Mouse (Mus musculus) heart, embryonic 14.5 days (tissue): ENCODE data around the gene Gmpr. TPM values are rescaled to one million over a fixed set of nuclear protein-coding genes. Genes with fewer than 3 reads are reported as not detected.

Experiments used
- ATAC-seq: fragments of 200-750 bp; cut with Nextera tagmentation; 2 replicates; pipeline ENCODE4 v1.8.0; 2017; ENCODE audit warnings: low read depth, moderate TSS enrichment; ENCODE audit not compliant: insufficient number of reproducible peaks, insufficient read depth, low FRiP score
- H3K27ac ChIP-seq, 2 experiments: fragments of 200-500 bp in 1 of 2; fragments of 300-500 bp in 1 of 2; sonication (generic) in 1 of 2; replicated peaks in 1 of 2; 2 replicates each; pipeline ENCODE4 v1.5.1; 2012 to 2014; ENCODE audit warnings: low read depth in 2 of 2, low read length in 2 of 2, control low read depth in 1 of 2, mild to moderate bottlenecking in 1 of 2, mixed read lengths in 1 of 2; ENCODE audit not compliant: control insufficient read depth in 1 of 2, insufficient read depth in 1 of 2
- H3K27me3 ChIP-seq: fragments of 300-500 bp; sonication (generic); 2 replicates; pipeline ENCODE4 v1.6.1; 2014; ENCODE audit warnings: mild to moderate bottlenecking, low read length, control low read depth; ENCODE audit not compliant: control insufficient read depth, insufficient read depth
- H3K36me3 ChIP-seq: fragments of 300-500 bp; sonication (generic); 2 replicates; pipeline ENCODE4 v1.6.1; 2014; ENCODE audit warnings: mild to moderate bottlenecking, control low read depth, low read length, mixed read lengths; ENCODE audit not compliant: control insufficient read depth, insufficient read depth
- H3K4me1 ChIP-seq, 2 experiments: fragments of 200-500 bp in 1 of 2; fragments of 300-500 bp in 1 of 2; sonication (generic) in 1 of 2; 2 replicates each; pipeline ENCODE4 v1.6.1; 2012 to 2014; ENCODE audit warnings: low read length in 2 of 2, control low read depth in 1 of 2, mixed read lengths in 1 of 2; ENCODE audit not compliant: control insufficient read depth in 2 of 2, insufficient read depth in 2 of 2
- H3K4me2 ChIP-seq: fragments of 300-500 bp; sonication (generic); 2 replicates; pipeline ENCODE4 v1.6.1; 2014; ENCODE audit warnings: mild to moderate bottlenecking, low read length
- H3K4me3 ChIP-seq, 2 experiments: fragments of 200-500 bp in 1 of 2; fragments of 300-500 bp in 1 of 2; sonication (generic) in 1 of 2; 2 replicates each; pipeline ENCODE4 v1.5.1; 2012 to 2014; ENCODE audit warnings: low read length in 2 of 2, mild to moderate bottlenecking in 2 of 2, control low read depth in 1 of 2, low read depth in 1 of 2, moderate library complexity in 1 of 2; ENCODE audit not compliant: control insufficient read depth in 1 of 2, insufficient read depth in 1 of 2
- H3K9ac ChIP-seq: fragments of 300-500 bp; sonication (generic); 2 replicates; pipeline ENCODE4 v1.6.1; 2014; ENCODE audit warnings: mild to moderate bottlenecking, low read length
- H3K9me3 ChIP-seq: fragments of 300-500 bp; sonication (generic); 2 replicates; pipeline ENCODE4 v1.6.1; 2016; ENCODE audit warnings: low read length, control low read depth; ENCODE audit not compliant: control insufficient read depth
- WGBS: fragments of 180-500 bp; shearing (Covaris S2); extraction: QIAGEN DNeasy Blood & Tissue Kit; methylation state at CpG from one replicate; pipeline ENCODE4 v1.1.7; 2014; 5-methylcytosine and 5-hydroxymethylcytosine counted together
- polyA plus RNA-seq: library from polyadenylated mRNA; unstranded; fragments of >200 nt; fragmentation: Nextera tagmentation; extraction: Ambion mirVana; gene quantifications from 2 replicates; pipeline ENCODE4 v1.2.1, GENCODE M21; 2014

Gmpr gene
- polyA plus RNA-seq, 1 experiment from 2014 or later = 202 TPM

DNA sequence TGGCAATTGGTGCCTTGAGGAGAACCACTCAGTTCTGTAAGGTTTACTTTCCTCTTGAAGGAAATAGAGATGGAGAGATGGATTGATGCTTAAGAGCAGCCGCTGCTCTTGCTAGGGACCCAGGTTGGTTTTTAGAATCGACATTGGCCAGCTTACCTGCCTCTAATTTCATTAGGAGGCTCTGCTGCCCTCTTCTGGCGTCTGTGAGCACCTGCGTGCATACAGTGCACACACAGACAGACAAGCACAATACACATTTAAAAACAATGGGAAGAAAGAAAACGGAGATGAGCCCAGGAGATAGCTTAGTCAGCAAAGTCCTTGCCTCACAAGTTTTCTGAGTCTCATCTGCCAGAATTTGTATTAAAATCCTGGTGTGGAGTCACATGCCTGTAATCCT is 75.8 kb downstream of the Gmpr start:
- no peak overlapping the region for H3K27ac ChIP-seq
- H3K9ac ChIP-seq = no peak overlapping the region
- no peaks in the 10 kb centered on the region for H3K36me3 ChIP-seq
- no peaks in the 10 kb centered on the region for H3K9me3 ChIP-seq
- no peak overlapping the region for H3K4me2 ChIP-seq
- H3K4me1 ChIP-seq = peaks cover 1 to 5% of the 10 kb centered on the region in 2 experiments; a peak in 2 of 4 replicates
- no peak for ATAC-seq
- H3K4me3 ChIP-seq = no peak overlapping the region
- H3K27me3 ChIP-seq = no peaks in the 10 kb centered on the region
- 86% methylated on average over 5 of the region's 5 CpGs for WGBS

DNA sequence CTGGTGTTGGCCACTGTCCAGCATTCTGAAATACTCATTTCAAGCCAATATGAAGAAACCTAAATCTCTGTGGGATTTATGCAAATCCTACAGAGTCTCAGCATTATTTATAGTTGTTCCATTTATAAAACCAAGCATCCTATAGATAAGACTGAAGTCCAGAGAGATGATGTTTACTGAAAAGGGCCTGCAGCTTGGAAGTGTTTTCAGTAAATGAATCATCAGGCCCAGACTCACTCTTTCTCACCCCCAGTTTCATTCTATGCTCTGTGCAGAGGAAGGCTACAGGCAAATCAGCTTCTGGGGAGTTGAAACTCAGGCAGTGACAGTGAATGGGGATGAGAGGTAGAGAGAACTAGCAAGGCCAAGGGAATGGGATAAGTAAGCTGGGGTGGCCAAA is 83.7 kb downstream of the Gmpr start:
- Histone ChIP-seq H3K4me2 (no peak overlapping the region), H3K4me1 (peaks cover 2 to 12% of the 10 kb centered on the region in 2 experiments; a peak in 3 of 4 replicates), H3K27ac (no peak overlapping the region), H3K36me3 (no peaks in the 10 kb centered on the region), H3K9ac (no peak overlapping the region), H3K9me3 (no peaks in the 10 kb centered on the region), H3K4me3 (no peak overlapping the region), H3K27me3 (no peaks in the 10 kb centered on the region)
- ATAC-seq = no peak

DNA sequence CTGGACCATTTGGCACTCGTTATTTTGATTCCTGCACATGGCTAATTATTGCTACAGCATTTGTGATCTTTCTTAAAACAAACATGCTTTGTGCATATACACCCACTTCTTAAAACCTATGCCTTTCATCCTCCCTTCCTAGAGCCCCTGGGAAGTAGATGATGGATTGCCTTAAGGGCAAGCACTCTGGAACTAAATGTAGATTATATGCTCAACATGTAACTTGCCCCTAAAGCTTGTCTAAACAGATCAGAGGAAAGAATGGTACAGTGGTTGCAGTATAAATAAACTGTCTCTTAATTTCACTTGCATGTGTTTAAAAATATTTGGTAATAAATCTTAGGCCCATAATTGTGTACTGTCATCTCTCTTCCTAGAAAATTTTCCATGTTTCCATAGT is 86.7 kb downstream of the Gmpr start:
- Histone ChIP-seq H3K27ac (no peak overlapping the region), H3K9ac (no peak overlapping the region), H3K36me3 (no peaks in the 10 kb centered on the region), H3K4me2 (no peak overlapping the region), H3K4me1 (peaks cover 2 to 12% of the 10 kb centered on the region in 2 experiments; a peak in 3 of 4 replicates), H3K27me3 (no peaks in the 10 kb centered on the region), H3K4me3 (no peak overlapping the region), H3K9me3 (no peaks in the 10 kb centered on the region)
- ATAC-seq = no peak
- WGBS = 82% methylated on average over 1 of the region's 1 CpGs

DNA sequence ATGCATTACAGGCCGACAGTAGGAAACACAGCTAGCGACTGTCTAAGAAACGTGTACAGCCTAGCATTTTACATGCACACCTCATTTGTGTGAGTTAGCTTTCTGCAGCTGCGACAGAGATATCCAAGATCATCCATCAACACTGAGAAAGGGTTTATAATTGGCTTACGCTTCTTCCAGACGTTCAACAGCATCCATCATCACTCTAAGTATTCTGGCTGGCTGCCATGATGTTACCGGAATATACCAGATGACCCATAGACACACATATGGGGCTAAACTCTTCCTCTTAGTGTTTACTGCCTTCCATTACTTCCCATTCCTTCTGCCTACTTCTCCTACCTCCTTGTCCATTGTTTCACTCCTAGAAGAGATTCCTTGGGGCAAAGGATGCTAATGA is 88.2 kb downstream of the Gmpr start:
- Histone ChIP-seq H3K27me3 (no peaks in the 10 kb centered on the region), H3K4me3 (no peak overlapping the region), H3K9me3 (no peaks in the 10 kb centered on the region), H3K4me1 (peaks cover 2 to 12% of the 10 kb centered on the region in 2 experiments; a peak in 3 of 4 replicates), H3K4me2 (no peak overlapping the region), H3K9ac (no peak overlapping the region), H3K27ac (no peak overlapping the region), H3K36me3 (no peaks in the 10 kb centered on the region)
- no peak for ATAC-seq
- 25% methylated on average over 7 of the region's 7 CpGs for WGBS

DNA sequence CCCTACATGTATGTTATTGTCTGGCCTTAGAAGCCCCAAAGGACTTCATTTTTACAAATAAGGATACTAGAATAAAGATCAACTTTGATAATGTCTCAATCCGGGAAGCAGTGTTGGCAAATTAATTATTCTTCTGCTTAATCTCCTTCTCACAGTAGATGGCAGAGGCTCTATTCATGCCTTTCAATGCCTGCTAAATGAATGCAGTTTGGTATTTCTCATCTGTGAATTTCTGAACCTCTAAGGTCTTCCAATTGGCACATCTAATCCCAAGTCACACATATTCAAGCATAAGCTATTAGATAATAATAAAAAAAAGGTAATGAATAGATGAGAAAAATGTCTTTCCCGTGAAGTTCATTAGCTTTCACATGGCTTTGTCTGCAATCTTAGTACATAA is 92.6 kb downstream of the Gmpr start:
- Histone ChIP-seq H3K4me2 (no peak overlapping the region), H3K27me3 (no peaks in the 10 kb centered on the region), H3K9ac (no peak overlapping the region), H3K9me3 (no peaks in the 10 kb centered on the region), H3K36me3 (no peaks in the 10 kb centered on the region), H3K4me1 (peaks cover 1 to 11% of the 10 kb centered on the region in 2 experiments; a peak in 3 of 4 replicates), H3K4me3 (no peak overlapping the region), H3K27ac (no peak overlapping the region)
- WGBS = 95% methylated on average over 2 of the region's 2 CpGs
- ATAC-seq = no peak

DNA sequence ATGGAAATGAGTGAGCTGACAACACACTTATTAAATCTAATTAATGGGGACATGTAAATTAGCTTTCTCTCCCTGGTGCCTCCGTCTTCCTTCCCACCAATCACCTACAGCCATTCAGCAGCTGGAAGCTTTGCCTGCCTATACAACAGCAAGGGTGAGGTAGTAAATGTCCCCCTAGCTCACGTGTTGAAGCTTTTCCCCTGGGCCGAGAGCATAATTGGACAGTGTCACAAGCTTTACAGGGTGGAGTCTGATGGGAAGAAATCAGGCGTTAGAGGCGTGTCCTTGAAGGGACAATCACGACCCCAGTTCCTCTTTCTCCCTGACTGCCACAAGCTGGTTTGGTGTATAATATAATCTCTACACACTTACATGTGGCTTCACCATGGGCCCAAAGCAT is 93.2 kb downstream of the Gmpr start:
- ATAC-seq = no peak

More for the DNA sequence above, 93.2 kb downstream of the Gmpr start:
- Histone ChIP-seq H3K36me3 (no peaks in the 10 kb centered on the region), H3K27ac (no peak overlapping the region), H3K4me1 (peaks cover 0 to 5% of the 10 kb centered on the region in 2 experiments; a peak in 2 of 4 replicates), H3K4me3 (no peak overlapping the region), H3K9ac (no peak overlapping the region), H3K9me3 (no peaks in the 10 kb centered on the region), H3K27me3 (no peaks in the 10 kb centered on the region), H3K4me2 (no peak overlapping the region)
- 58% methylated on average over 6 of the region's 6 CpGs for WGBS

Other genes with a start within 250 kb of the Gmpr start
- gene Mylip, start 117.7 kb upstream of the Gmpr start, polyA plus RNA-seq = 4.9 and 6.4 TPM in 2 replicates